Comparison of ENCODE assay signal across 8 mouse cellular contexts in the genomic region with DNA sequence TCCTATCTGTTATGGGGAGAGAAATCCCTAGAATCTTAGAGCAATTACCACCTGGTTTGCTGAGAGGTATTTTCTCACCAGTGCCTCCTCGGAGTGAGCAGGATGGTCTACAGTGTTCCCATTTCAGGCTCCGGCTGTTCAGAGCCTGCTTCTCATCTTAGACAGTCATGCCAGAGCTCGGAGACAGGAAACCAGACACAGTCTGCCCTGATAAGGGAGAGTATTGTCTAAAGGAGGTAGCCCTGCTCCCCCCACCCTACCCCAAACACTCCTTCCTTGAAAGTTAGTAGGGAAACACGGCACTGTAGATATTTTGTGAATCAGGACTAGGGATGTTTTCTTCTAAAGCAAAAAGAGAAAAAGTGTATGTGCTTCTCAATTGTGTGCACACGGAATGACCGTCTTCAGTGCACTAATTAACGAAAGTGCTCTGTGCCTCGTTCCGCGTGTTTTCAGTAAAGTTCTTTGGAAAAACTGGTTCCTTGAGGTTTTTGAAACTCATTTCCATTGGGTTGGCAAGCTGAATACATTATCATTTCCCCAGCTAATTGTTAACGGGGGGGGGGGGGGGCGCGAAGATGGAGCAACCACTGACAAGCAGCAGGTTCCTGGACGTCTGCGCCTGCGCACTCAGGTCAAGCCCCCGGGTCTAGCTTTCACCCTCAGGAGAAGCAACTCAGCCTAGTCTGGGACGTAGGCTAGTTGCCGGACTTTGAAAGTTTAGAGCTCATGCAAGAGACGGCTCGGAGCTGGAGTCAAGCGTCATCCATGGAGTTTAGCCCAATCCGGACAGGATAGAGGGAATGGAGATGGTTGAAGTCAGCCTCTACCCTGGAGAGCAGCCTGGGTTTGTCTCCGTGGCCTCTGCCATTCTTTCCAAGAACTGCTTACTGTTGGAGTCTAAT. TPM values are rescaled to one million over a fixed set of nuclear protein-coding genes. Genes with fewer than 3 reads are reported as not detected.
A peak's percentile ranks its signal among the peaks of the same experiment; 100 is the strongest.
DNase-seq lines count a peak whose midpoint lies in the region; ATAC-seq and TF ChIP-seq lines count a peak whose summit lies in the region.

No protein-coding gene starts in this region.

- peak overlapping the region; percentile 0; the same call in 1 of the 2 replicates for H3K27ac ChIP-seq in left cerebral cortex, adult 2 months
- H3K27ac ChIP-seq in forebrain, embryonic 14.5 days (ENCODE audit: low read depth, low read length) = peak overlapping the region; percentile 72
- peak overlapping the region; percentile 73 for H3K27ac ChIP-seq in intestine, postnatal 0 days (ENCODE audit: low read depth, low read length)
- H3K27ac ChIP-seq in lung, embryonic 16.5 days (ENCODE audit: low read length) = peak overlapping the region; percentile 58

- no peak overlapping the region for H3K4me3 ChIP-seq in left cerebral cortex, adult 2 months
- 0 out of 2 replicates have a peak overlapping the region, but pooled peaks have one; percentile 9 for H3K4me3 ChIP-seq in forebrain, embryonic 14.5 days (ENCODE audit: low read depth, low read length)
- peak overlapping the region; percentile 11; the same call in 1 of the 2 replicates for H3K4me3 ChIP-seq in intestine, postnatal 0 days (ENCODE audit: low read depth, low read length)
- peak overlapping the region; percentile 28 for H3K4me3 ChIP-seq in lung, embryonic 16.5 days (ENCODE audit: low read length)

- DNase-seq in left cerebral cortex, adult 2 months (ENCODE audit: extremely low spot score in 1 of 2, low spot score in 2 of 2) = no peak
- DNase-seq in left cerebral cortex, adult 11 months (ENCODE audit: low spot score) = no peak
- peak; percentile 45 for DNase-seq in forebrain, embryonic 14.5 days (ENCODE audit: low spot score)
- DNase-seq in adipocyte (ENCODE audit: low spot score) = no peak
- no peak for DNase-seq in gastrocnemius, adult 8-10 months (ENCODE audit: low spot score in 2 of 2)

- WGBS in forebrain, embryonic 14.5 days = 32% methylated on average over 24 of the region's 24 CpGs
- 30% methylated on average over 24 of the region's 24 CpGs for WGBS in intestine, postnatal 0 days
- WGBS in lung, embryonic 16.5 days = 42% methylated on average over 24 of the region's 24 CpGs

- no peak for TF ChIP-seq CTCF in left cerebral cortex, adult 2 months (IDR thresholded peaks at IDR 0.05)
- no peak for TF ChIP-seq CTCF in intestine, postnatal 0 days (IDR thresholded peaks at IDR 0.05; ENCODE audit: low read depth)

- peaks cover 41% of the 10 kb centered on the region for H3K4me1 ChIP-seq in forebrain, embryonic 14.5 days (ENCODE audit: control insufficient read depth, insufficient read depth, low read length)
- peaks cover 46% of the 10 kb centered on the region for H3K4me1 ChIP-seq in intestine, postnatal 0 days (replicated peaks; ENCODE audit: control insufficient read depth, insufficient read depth, low read length)
- peaks cover 74% of the 10 kb centered on the region for H3K4me1 ChIP-seq in lung, embryonic 16.5 days (replicated peaks; ENCODE audit: control insufficient read depth, insufficient read depth, low read length)

- H3K9ac ChIP-seq in forebrain, embryonic 14.5 days (ENCODE audit: low read length) = peak overlapping the region; percentile 43; the same call in 1 of the 2 replicates
- peak overlapping the region; percentile 19; the same call in 1 of the 2 replicates for H3K9ac ChIP-seq in intestine, postnatal 0 days (ENCODE audit: low read depth, low read length)
- H3K9ac ChIP-seq in lung, embryonic 16.5 days (ENCODE audit: low read length) = peak overlapping the region; percentile 58

- no peaks in the 10 kb centered on the region for H3K9me3 ChIP-seq in forebrain, embryonic 14.5 days (replicated peaks; ENCODE audit: control insufficient read depth, low read length)
- H3K9me3 ChIP-seq in intestine, postnatal 0 days (ENCODE audit: control insufficient read depth) = no peaks in the 10 kb centered on the region
- H3K9me3 ChIP-seq in lung, embryonic 16.5 days (ENCODE audit: control insufficient read depth, low read length) = no peaks in the 10 kb centered on the region

- no peaks in the 10 kb centered on the region for H3K27me3 ChIP-seq in forebrain, embryonic 14.5 days (replicated peaks; ENCODE audit: control insufficient read depth, insufficient read depth, low read length)
- H3K27me3 ChIP-seq in intestine, postnatal 0 days (replicated peaks; ENCODE audit: control insufficient read depth, insufficient read depth, low read length) = no peaks in the 10 kb centered on the region
- H3K27me3 ChIP-seq in lung, embryonic 16.5 days (ENCODE audit: control insufficient read depth, insufficient read depth, low read depth, low read length) = no peaks in the 10 kb centered on the region

- no peak for ATAC-seq in forebrain, embryonic 14.5 days
- no peak for ATAC-seq in intestine, postnatal 0 days
- ATAC-seq in lung, embryonic 16.5 days (ENCODE audit: low read depth) = no peak
- ATAC-seq in inflammation-experienced regulatory T-cells, adult 6 months = no peak

- H3K36me3 ChIP-seq in forebrain, embryonic 14.5 days (ENCODE audit: control insufficient read depth, insufficient read depth, low read length) = no peaks in the 10 kb centered on the region
- peaks cover 6% of the 10 kb centered on the region; the same call in 1 of the 2 replicates for H3K36me3 ChIP-seq in intestine, postnatal 0 days (ENCODE audit: control insufficient read depth, insufficient read depth)
- no peaks in the 10 kb centered on the region for H3K36me3 ChIP-seq in lung, embryonic 16.5 days (ENCODE audit: control insufficient read depth, insufficient read depth, low read length)

- H3K4me2 ChIP-seq in forebrain, embryonic 14.5 days (ENCODE audit: low read length) = peak overlapping the region; percentile 44
- peak overlapping the region; percentile 82 for H3K4me2 ChIP-seq in intestine, postnatal 0 days (replicated peaks; ENCODE audit: low read depth)
- peak overlapping the region; percentile 49 for H3K4me2 ChIP-seq in lung, embryonic 16.5 days (ENCODE audit: low read depth, low read length)

- intact Hi-C loops in left cerebral cortex, adult 2 months (cut with DNase I) = no loop called here

RNA-seq across cellular contexts. Expression of gene Klf3, which starts 5.2 kb away (rescaled TPM):
- total RNA-seq in left cerebral cortex, adult 2 months (2021) = 10 to 100 TPM; 28.4 to 35.8 TPM
- 19.3 and 24.3 TPM in 2 replicates for polyA plus RNA-seq in forebrain, embryonic 14.5 days (2014; fragmentation: Nextera tagmentation; extraction: Ambion mirVana)
- polyA plus RNA-seq in intestine, postnatal 0 days (2015; fragmentation: Nextera tagmentation; extraction: Ambion mirVana) = 76.9 and 79.3 TPM in 2 replicates
- 53.8 and 61.5 TPM in 2 replicates for polyA plus RNA-seq in lung, embryonic 16.5 days (2015; fragmentation: Nextera tagmentation; extraction: Ambion mirVana)
- 10 to 100 TPM; 46.7 to 93.5 (median 83.6) TPM for polyA plus RNA-seq in inflammation-experienced regulatory T-cells, adult 6 months (2017; shearing (Covaris generic))
- total RNA-seq in gastrocnemius, adult 8-10 months (2022) = 10 to 100 TPM in 2 of 4 experiments, 1 to 10 TPM in 2; 6.7 to 16.3 (median 10.1) TPM

Comparison
In these comparisons a context has a peak if more than half of its experiments do, and no peak if none do; other contexts are left out.
1. H3K27ac ChIP-seq: peak in every context shown above with its lines; median percentile 73 in intestine, postnatal 0 days; 72 in forebrain, embryonic 14.5 days; 58 in lung, embryonic 16.5 days; 0 in left cerebral cortex, adult 2 months.